Mouse (Mus musculus) frontal cortex, postnatal 10 days (tissue): ENCODE measurements around the gene Sppl2c.

Experiments used
- DNase-seq, 2 experiments: peaks; one replicate each; pipeline ENCODE4 v3.0.0; 2022; ENCODE audit warnings: low spot score in 2 of 2, mixed read lengths in 1 of 2

Gene Sppl2c

GRCm38 (mm10) chr11:104237958-104238747 is 52.0 kb downstream of the Sppl2c start:
- no peak for DNase-seq
